Mouse (Mus musculus) limb, embryonic 10.5 days (tissue): Measurements from ENCODE around the gene Rfx2. TPM values are rescaled to one million over a fixed set of nuclear protein-coding genes. Genes with fewer than 3 reads are reported as not detected.
A peak's percentile ranks its signal among the peaks of the same experiment; 100 is the strongest.

Experiments used
- DNase-seq: peaks from one replicate; pipeline ENCODE4 v3.0.0-alpha.2; 2017; ENCODE audit warnings: low spot score
- H3K27ac ChIP-seq: fragments of 300-500 bp; sonication (generic); 2 replicates; pipeline ENCODE4 v1.5.1; 2016; ENCODE audit warnings: mild to moderate bottlenecking
- H3K27me3 ChIP-seq: fragments of 300-500 bp; sonication (generic); 2 replicates; pipeline ENCODE4 v1.6.1; 2016; ENCODE audit warnings: low read depth, mild to moderate bottlenecking; ENCODE audit not compliant: poor library complexity, severe bottlenecking
- H3K36me3 ChIP-seq: fragments of 300-500 bp; sonication (generic); 2 replicates; pipeline ENCODE4 v1.6.1; 2016; ENCODE audit warnings: mild to moderate bottlenecking, moderate library complexity
- H3K4me1 ChIP-seq: fragments of 300-500 bp; sonication (generic); 2 replicates; pipeline ENCODE4 v1.6.1; 2016
- H3K4me3 ChIP-seq: fragments of 300-500 bp; sonication (generic); 2 replicates; pipeline ENCODE4 v1.5.1; 2016; ENCODE audit warnings: mild to moderate bottlenecking, moderate library complexity
- H3K9me3 ChIP-seq: fragments of 300-500 bp; sonication (generic); replicated peaks from 2 replicates; pipeline ENCODE4 v1.6.1; 2016; ENCODE audit warnings: mild to moderate bottlenecking
- WGBS: fragments of 180-500 bp; shearing (Covaris S2); methylation state at CpG from one replicate; pipeline ENCODE4 v1.1.7; 2016; 5-methylcytosine and 5-hydroxymethylcytosine counted together
- polyA plus RNA-seq: library from polyadenylated mRNA; unstranded; fragments of >200 nt; fragmentation: Nextera tagmentation; extraction: Ambion mirVana; gene quantifications from 2 replicates; pipeline ENCODE4 v1.2.1, GENCODE M21; 2016

Rfx2 gene
- polyA plus RNA-seq, 1 experiment from 2014 or later: 4.5 TPM

DNA sequence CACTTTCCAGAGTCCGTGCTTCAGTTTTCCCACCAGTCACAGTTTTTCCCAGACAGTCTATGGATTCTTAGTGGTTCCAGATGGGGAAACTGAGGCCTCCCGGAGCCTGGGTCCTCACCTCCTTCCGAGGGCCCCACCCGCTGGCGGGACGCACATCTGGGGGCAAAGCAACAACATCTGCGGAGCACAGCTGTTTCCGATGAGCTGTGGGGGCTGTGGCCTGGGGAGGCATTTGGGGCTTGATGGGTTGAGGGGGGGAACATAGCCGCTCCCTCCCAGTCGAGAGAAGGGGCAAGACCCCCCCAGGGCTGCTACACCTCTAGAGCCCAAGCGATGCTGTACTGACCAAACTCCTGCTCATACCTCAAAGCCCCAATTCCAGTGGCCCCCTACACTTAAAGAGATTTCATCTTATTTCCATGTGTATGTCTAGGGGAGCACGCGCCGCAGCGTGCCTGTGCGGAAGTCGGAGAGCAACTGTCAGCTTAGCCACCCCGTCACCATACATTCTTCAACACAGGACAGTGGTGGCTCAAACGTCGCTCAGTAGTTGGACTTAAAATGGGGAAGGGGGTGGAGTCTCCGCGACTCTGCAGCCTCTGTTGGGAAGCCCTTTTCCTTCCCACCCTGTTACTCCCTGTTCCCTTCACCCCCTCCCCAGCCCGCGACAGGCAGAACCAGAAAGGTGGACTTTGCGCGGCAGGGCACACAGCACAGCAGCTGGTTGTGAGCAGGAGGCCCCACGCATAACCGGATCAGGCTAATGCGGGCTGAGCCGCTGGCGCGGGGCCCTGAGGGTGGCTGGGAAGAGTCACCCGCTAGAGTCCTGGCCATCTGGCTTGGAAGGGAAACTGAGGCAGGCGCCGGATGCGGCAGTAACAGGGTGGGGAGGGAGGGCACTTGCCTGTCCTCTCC is 76.3 kb downstream of the Rfx2 start:
- no peak overlapping the region for H3K27ac ChIP-seq
- 12% methylated on average over 36 of the region's 36 CpGs for WGBS
- H3K27me3 ChIP-seq: peaks cover 85% of the 10 kb centered on the region
- H3K4me3 ChIP-seq: peak overlapping the region; percentile 26
- H3K9me3 ChIP-seq: no peaks in the 10 kb centered on the region; the same call in 1 of the 2 replicates
- no peak for DNase-seq
- 0 out of 2 replicates have a peak, but pooled peaks cover 3% of the 10 kb centered on the region for H3K36me3 ChIP-seq
- peaks cover 71% of the 10 kb centered on the region for H3K4me1 ChIP-seq

DNA sequence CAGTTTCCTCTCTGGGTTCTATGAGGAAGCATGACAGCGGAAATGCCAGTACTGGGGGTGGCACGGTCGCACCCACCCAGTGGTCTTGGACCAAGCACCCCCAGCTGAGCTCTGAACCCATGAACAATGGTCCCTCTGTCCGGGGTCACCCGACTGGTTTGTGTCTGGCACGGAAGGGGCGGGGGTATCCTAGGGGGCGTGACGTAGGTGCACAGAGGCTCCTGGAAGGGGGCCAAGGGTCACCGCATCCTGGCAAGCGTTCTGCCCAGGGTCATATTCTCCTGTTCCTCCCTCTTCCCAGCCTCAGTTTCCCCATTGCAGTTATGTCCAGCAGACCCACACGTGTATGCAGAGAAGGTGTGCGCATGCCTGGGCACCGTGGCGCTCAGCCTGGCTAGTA is 77.4 kb downstream of the Rfx2 start:
- 0 out of 2 replicates have a peak, but pooled peaks cover 3% of the 10 kb centered on the region for H3K36me3 ChIP-seq
- no peak overlapping the region for H3K27ac ChIP-seq
- no peak overlapping the region for H3K4me3 ChIP-seq
- H3K4me1 ChIP-seq: peaks cover 60% of the 10 kb centered on the region
- WGBS: 30% methylated on average over 15 of the region's 15 CpGs
- no peak for DNase-seq
- H3K9me3 ChIP-seq: no peaks in the 10 kb centered on the region; the same call in 1 of the 2 replicates
- peaks cover 85% of the 10 kb centered on the region for H3K27me3 ChIP-seq

DNA sequence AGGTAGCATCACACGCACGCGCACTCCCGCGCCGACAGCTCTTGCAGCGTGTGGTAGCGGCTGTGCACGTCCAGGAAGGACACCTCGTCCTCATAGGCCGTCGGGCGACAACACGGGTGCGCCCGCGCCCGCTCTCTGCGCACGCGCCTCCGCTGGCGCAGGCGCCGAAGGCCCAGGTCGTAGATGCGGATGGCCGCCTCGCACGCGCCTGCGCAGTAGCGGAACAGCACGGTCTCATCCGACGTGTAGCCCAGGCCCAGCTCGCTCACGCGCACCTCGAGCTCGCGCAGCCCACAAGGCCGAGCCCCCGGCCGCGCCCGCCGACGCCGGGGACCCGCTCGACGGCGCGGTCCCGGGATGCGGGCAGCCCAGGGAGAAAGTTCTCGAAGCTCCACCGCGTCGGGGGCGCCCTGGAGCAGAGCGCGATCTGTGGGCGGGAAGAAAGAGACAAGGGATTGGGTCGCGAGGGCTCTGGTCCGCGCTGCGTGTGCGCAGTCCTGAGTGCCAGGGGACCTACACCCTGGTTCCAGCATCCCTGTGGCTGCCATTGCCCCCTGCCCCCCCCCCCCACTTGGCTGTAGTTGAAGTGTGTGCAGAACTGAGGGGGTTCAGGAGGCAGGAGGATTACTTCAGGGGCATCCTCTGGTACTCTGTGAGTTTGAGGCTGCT is 79.3 kb downstream of the Rfx2 start:
- H3K36me3 ChIP-seq: 0 out of 2 replicates have a peak, but pooled peaks cover 3% of the 10 kb centered on the region
- H3K9me3 ChIP-seq: no peaks in the 10 kb centered on the region; the same call in 1 of the 2 replicates
- H3K4me3 ChIP-seq: peak overlapping the region; percentile 32
- DNase-seq: peak; percentile 70
- H3K27me3 ChIP-seq: peaks cover 75% of the 10 kb centered on the region
- H3K4me1 ChIP-seq: peaks cover 41% of the 10 kb centered on the region
- 22% methylated on average over 71 of the region's 71 CpGs for WGBS
- peak overlapping the region; percentile 56 for H3K27ac ChIP-seq

DNA sequence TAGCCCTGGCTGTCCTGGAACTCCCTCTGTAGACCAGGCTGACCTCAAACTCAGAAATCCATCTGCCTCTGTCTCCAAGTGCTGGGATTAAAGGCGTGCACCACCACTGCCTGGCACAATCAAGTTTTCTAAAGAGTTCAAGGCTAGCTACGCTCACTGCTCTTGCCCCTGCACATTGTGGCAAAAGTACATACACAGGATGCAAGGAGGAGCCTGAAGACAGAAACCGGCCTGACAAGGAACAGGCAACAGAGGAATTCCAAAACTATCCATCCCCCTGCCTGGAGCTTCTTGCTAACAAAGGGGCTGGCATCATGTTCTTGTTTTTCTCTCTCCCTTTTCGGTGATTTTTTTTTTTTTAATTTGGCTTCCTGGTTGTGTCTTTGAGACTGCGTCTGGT is 86.6 kb downstream of the Rfx2 start:
- H3K4me3 ChIP-seq: no peak overlapping the region
- H3K27ac ChIP-seq: no peak overlapping the region
- no peaks in the 10 kb centered on the region for H3K4me1 ChIP-seq
- 0 out of 2 replicates have a peak, but pooled peaks cover 7% of the 10 kb centered on the region for H3K27me3 ChIP-seq
- WGBS: 59% methylated on average over 5 of the region's 5 CpGs
- no peaks in the 10 kb centered on the region for H3K36me3 ChIP-seq
- H3K9me3 ChIP-seq: no peaks in the 10 kb centered on the region
- no peak for DNase-seq

DNA sequence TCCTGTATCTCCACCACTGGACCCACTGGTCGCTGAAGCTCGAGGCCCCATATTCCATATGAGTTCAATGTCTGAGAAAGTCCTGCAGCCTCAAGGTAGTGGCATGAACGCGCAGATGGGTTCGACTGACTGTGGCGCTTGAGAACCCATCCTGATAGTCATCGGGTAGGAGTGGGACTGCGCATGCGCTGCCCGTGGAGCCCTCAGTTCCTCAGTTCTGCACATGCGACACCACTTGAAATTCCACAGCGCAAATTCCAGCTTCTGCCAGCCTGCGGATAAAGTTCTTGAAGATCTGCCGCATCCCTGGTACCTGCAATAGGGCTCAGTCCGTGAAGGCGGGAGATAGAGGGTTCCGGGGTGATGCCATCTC is 90.0 kb downstream of the Rfx2 start:
- H3K4me3 ChIP-seq: no peak overlapping the region
- H3K27me3 ChIP-seq: peaks cover 7% of the 10 kb centered on the region; the same call in 1 of the 2 replicates
- H3K4me1 ChIP-seq: no peaks in the 10 kb centered on the region
- no peak overlapping the region for H3K27ac ChIP-seq
- H3K9me3 ChIP-seq: no peaks in the 10 kb centered on the region
- 74% methylated on average over 17 of the region's 17 CpGs for WGBS
- H3K36me3 ChIP-seq: no peaks in the 10 kb centered on the region
- DNase-seq: no peak

DNA sequence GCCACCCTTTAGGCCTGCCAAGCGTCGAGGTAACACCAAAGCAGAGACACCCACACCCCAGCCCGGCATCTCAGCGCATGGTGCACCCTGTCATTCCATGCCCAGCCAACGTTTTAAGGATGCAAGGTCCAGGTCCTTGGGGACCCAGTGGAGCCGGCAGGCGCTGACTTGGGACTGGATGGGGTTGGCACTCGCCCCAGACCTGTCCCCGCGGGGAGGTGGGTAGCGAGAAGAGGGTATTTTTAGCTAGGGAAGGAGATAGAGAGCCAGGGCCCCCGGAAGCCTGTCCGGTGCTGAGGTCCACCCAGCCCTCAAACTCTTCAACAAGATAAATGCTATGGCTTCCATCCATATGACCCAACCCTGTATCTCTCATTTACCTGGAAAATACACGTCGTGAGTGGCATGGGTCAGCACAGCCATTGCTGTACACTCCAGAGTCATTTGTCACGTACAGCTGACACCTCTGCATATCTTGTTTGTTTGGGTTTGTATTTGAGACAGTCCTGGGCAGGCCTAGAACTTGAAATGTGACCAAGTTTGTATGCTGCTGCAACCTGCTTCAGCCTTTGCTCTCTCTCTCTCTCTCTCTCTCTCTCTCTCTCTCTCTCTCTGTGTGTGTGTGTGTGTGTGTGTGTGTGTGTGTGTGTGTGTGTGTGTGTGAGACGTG is 90.6 kb downstream of the Rfx2 start:
- no peak overlapping the region for H3K4me3 ChIP-seq
- DNase-seq: no peak
- peaks cover 7% of the 10 kb centered on the region; the same call in 1 of the 2 replicates for H3K27me3 ChIP-seq
- no peaks in the 10 kb centered on the region for H3K36me3 ChIP-seq
- H3K4me1 ChIP-seq: no peaks in the 10 kb centered on the region
- 85% methylated on average over 17 of the region's 17 CpGs for WGBS
- H3K27ac ChIP-seq: no peak overlapping the region
- no peaks in the 10 kb centered on the region for H3K9me3 ChIP-seq

DNA sequence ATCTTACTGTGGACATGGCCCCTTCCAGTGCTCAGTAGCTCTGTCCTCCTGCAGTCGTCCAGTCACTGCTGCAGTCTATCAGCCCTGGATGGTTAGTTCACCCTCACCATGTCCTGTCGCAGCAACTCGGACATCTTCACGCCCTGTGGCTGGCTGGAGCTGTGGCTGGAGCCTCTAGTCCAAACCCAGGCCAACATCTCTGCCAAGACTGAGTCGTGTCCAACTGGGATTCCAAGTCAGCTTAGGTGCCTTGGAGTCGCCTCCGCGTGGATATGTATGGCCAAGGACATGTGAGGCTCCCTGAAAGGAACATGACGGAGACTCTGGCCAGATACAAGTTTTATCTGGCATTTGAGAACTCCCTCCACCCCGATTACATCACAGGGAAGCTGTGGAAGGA is 92.6 kb downstream of the Rfx2 start:
- H3K4me3 ChIP-seq: no peak overlapping the region
- no peak for DNase-seq
- H3K36me3 ChIP-seq: no peaks in the 10 kb centered on the region
- H3K27ac ChIP-seq: no peak overlapping the region
- H3K4me1 ChIP-seq: peaks cover 3% of the 10 kb centered on the region; the same call in 1 of the 2 replicates
- H3K9me3 ChIP-seq: no peaks in the 10 kb centered on the region
- H3K27me3 ChIP-seq: peaks cover 12% of the 10 kb centered on the region; the same call in 1 of the 2 replicates
- WGBS: 84% methylated on average over 10 of the region's 10 CpGs

DNA sequence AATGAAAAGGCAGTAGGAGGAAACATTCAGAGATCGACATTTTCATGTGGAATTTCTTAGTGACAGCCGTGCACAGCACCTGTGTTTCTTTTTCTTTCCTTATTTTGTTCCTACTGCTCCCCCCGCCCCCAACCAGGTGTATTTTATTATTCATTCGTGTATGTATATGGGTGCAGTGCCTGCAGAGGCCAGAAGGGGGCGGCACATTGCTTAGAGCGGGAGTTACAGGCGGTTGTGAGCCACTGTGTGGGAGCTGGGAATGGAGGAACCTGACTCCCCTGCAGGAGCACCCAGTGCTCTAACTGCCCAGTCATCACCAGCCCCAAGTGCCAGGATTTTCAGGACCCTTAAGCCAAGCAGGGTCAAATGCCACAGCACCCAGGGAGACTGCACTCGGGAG is 94.3 kb downstream of the Rfx2 start:
- H3K27me3 ChIP-seq: peaks cover 12% of the 10 kb centered on the region; the same call in 1 of the 2 replicates
- H3K4me1 ChIP-seq: peaks cover 6% of the 10 kb centered on the region; the same call in 1 of the 2 replicates
- H3K9me3 ChIP-seq: no peaks in the 10 kb centered on the region
- no peaks in the 10 kb centered on the region for H3K36me3 ChIP-seq
- DNase-seq: no peak
- 42% methylated on average over 8 of the region's 8 CpGs for WGBS
- no peak overlapping the region for H3K4me3 ChIP-seq
- H3K27ac ChIP-seq: no peak overlapping the region

DNA sequence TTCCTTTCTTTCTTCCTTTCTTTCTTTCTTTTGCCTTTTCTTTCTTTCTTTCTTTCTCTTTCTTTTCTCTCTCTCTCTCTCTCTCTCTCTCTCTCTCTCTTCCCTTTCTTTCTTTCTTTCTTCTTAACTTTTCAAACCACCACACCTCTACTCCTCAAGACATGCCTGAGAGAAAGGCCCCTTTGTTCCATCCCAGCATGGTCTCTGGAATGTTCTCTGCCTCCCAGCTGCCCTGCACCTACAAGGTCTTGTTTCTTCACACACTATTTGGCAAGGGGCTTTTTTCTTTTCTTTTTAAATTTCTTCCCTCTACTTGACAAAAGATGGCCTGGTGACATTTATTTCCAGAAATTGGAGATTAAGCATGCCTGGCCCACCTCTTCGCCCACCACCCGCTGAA is 101.2 kb downstream of the Rfx2 start:
- DNase-seq: no peak
- Histone ChIP-seq H3K27ac (peak overlapping the region; percentile 63; the same call in 1 of the 2 replicates), H3K4me3 (no peak overlapping the region), H3K36me3 (peaks cover 10% of the 10 kb centered on the region; the same call in 1 of the 2 replicates), H3K4me1 (peaks cover 40% of the 10 kb centered on the region), H3K27me3 (peaks cover 17% of the 10 kb centered on the region), H3K9me3 (no peaks in the 10 kb centered on the region)
- 65% methylated on average over 2 of the region's 2 CpGs for WGBS

DNA sequence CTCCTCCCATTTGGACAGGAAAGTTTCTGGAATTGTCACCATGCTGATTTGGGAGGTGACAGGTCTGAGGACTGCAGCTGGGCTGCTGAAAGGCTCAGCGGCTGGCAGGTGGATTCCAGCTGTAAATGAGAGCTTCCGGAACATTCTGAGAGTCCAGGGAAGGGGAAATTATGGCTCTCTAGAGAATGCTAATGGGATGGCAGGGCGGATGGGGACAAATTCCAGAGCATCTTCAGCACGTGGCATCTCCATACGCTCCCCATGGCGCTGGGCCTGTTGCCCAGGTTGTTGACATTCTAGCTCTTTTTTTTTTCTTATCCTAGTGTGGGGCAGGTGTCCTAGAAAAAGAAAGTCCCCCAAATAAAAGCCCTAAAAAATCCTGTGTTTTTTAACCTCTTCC is 101.7 kb downstream of the Rfx2 start:
- peaks cover 14% of the 10 kb centered on the region for H3K27me3 ChIP-seq
- H3K27ac ChIP-seq: no peak overlapping the region
- DNase-seq: no peak
- no peak overlapping the region for H3K4me3 ChIP-seq
- peaks cover 40% of the 10 kb centered on the region for H3K4me1 ChIP-seq
- H3K9me3 ChIP-seq: no peaks in the 10 kb centered on the region
- WGBS: 68% methylated on average over 6 of the region's 6 CpGs
- H3K36me3 ChIP-seq: peaks cover 15% of the 10 kb centered on the region

DNA sequence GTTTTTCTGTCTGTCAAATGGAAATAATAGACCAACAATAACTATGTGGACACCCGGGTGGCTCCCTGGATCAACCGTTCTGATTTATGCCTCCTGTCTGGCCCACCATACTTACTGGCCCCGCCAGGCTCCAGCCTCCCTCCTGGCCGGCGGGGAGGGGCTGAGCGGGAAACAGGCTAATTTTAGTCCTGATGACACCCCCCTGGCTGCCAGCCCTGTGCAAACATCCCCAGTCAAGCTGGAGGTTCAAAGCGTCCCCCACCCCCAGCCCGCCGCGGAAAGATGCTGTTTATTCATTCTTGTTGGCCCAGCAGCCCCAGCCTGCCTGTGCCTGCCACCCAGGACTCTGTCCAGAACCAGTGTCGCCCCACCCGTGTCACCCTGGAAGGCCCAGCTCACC is 102.7 kb downstream of the Rfx2 start:
- no peaks in the 10 kb centered on the region for H3K9me3 ChIP-seq
- H3K27ac ChIP-seq: peak overlapping the region; percentile 47; the same call in 1 of the 2 replicates
- peaks cover 25% of the 10 kb centered on the region for H3K36me3 ChIP-seq
- DNase-seq: no peak
- H3K4me1 ChIP-seq: peaks cover 36% of the 10 kb centered on the region
- peaks cover 12% of the 10 kb centered on the region for H3K27me3 ChIP-seq
- H3K4me3 ChIP-seq: 0 out of 2 replicates have a peak overlapping the region, but pooled peaks have one; percentile 4
- WGBS: 22% methylated on average over 12 of the region's 12 CpGs

DNA sequence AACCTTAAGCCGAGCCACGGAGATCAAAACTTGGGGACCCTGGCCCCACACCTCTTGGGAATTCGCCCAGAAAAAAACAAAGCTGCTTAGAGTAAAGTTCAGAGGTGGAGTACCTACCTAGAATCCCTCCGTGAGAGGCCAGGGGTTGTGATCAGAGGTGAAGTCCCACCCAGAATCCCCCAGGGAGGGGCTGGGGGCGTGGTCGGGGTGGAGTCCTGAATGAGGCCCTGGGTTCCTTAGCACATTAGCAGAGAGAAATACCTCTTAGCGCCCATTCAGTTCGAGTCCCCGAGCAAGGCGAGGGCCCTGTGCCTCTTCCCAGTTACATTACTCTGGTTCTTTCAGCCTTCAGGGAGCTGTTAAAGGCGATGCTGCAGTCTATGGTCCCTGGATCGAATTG is 103.2 kb downstream of the Rfx2 start:
- peaks cover 39% of the 10 kb centered on the region for H3K4me1 ChIP-seq
- DNase-seq: peak; percentile 59
- peaks cover 12% of the 10 kb centered on the region for H3K27me3 ChIP-seq
- H3K36me3 ChIP-seq: peaks cover 30% of the 10 kb centered on the region
- H3K27ac ChIP-seq: peak overlapping the region; percentile 56
- H3K9me3 ChIP-seq: no peaks in the 10 kb centered on the region
- H3K4me3 ChIP-seq: peak overlapping the region; percentile 4; the same call in 1 of the 2 replicates
- 6% methylated on average over 12 of the region's 12 CpGs for WGBS
